Mouse (Mus musculus) liver, postnatal 0 days (tissue): ENCODE results near the gene Smap1.

Source experiments
- CTCF ChIP-seq: sonication (generic); IDR thresholded peaks from 2 replicates; pipeline ENCODE4 v1.5.1; 2016; ENCODE audit warnings: antibody characterized with exemption, low read depth
- EP300 ChIP-seq: IDR thresholded peaks from 2 replicates; pipeline ENCODE4 v1.6.1; 2016; ENCODE audit warnings: antibody characterized with exemption, low read depth, mild to moderate bottlenecking

- TF ChIP-seq CTCF (no peak), EP300 (no peak)
Measured at GRCm38 (mm10) chr1:23821615-23822014, 100.5 kb downstream of the Smap1 start.
